Mouse (Mus musculus): Measurements from ENCODE around the gene Gsta2. TPM values are rescaled to one million over a fixed set of nuclear protein-coding genes. Genes with fewer than 3 reads are reported as not detected.
"Not testable (repeated sequence)": the region's sequence is repeated elsewhere in the genome, so short reads cannot be mapped to it uniquely, and the experiment has no call there.

Gene Gsta2
- total RNA-seq, 2 experiments from 2014 or later: 0.45 to 1.2 TPM

GRCm38 (mm10) chr9:78368671-78369293 lies 13.2 kb upstream of the Gsta2 start:
- DNase-seq (ENCODE audit: low spot score): no peak
- intact Hi-C loops (cut with DNase I): no loop called here

- DNase-seq (ENCODE audit: low spot score); intact Hi-C loops (cut with DNase I): not testable (repeated sequence)
Observed at GRCm38 (mm10) chr9:78367959-78368358, 12.4 kb upstream of the Gsta2 start, which contains the start of gene Dppa5a. Gene Dppa5a, minus strand, starts transcription at chr9:78368177.

GRCm38 (mm10) chr9:78365850-78366544 lies 10.4 kb upstream of the Gsta2 start:
- DNase-seq (ENCODE audit: low spot score): no peak

GRCm38 (mm10) chr9:78364701-78365100 lies 9.1 kb upstream of the Gsta2 start:
- no peak for DNase-seq (ENCODE audit: low spot score)
- intact Hi-C loops (cut with DNase I): no loop called here

More at GRCm38 (mm10) chr9:78365850-78366544, 10.4 kb upstream of the Gsta2 start:
- intact Hi-C loops (cut with DNase I): no loop called here

- DNase-seq (ENCODE audit: low spot score): no peak
- intact Hi-C loops (cut with DNase I): no loop called here
Observed at GRCm38 (mm10) chr9:78363374-78363773, 7.8 kb upstream of the Gsta2 start.

- intact Hi-C loops (cut with DNase I): no loop called here
- no peak for DNase-seq (ENCODE audit: low spot score)
Observed at GRCm38 (mm10) chr9:78360484-78360872, 4.9 kb upstream of the Gsta2 start.

GRCm38 (mm10) chr9:78359750-78360483 lies 4.3 kb upstream of the Gsta2 start:
- intact Hi-C loops (cut with DNase I): loop anchor here (2.0 kb wide), 1 partner anchor 193 kb away; no protein-coding TSS in a partner anchor
- DNase-seq (ENCODE audit: low spot score): no peak

GRCm38 (mm10) chr9:78358053-78358452 lies 2.5 kb upstream of the Gsta2 start:
- intact Hi-C loops (cut with DNase I): loop anchor here (2.0 kb wide), 1 partner anchor 195 kb away; no protein-coding TSS in a partner anchor
- peak; percentile 5 for DNase-seq (ENCODE audit: low spot score)

- DNase-seq (ENCODE audit: low spot score): no peak
- intact Hi-C loops (cut with DNase I): no loop called here
Observed at GRCm38 (mm10) chr9:78354665-78355578, 666 bp downstream of the Gsta2 start.

- intact Hi-C loops (cut with DNase I): no loop called here
- no peak for DNase-seq (ENCODE audit: low spot score)
Observed at GRCm38 (mm10) chr9:78351504-78352220, 3.9 kb downstream of the Gsta2 start.

GRCm38 (mm10) chr9:78350007-78350406 lies 5.6 kb downstream of the Gsta2 start:
- intact Hi-C loops (cut with DNase I); DNase-seq (ENCODE audit: low spot score): not testable (repeated sequence)

GRCm38 (mm10) chr9:78349141-78349540 lies 6.4 kb downstream of the Gsta2 start:
- not testable (repeated sequence) for DNase-seq (ENCODE audit: low spot score)
- intact Hi-C loops (cut with DNase I): loop anchor here (10.0 kb wide), 1 partner anchor 54 kb away; no protein-coding TSS in a partner anchor

- intact Hi-C loops (cut with DNase I): loop anchor here (10.0 kb wide), 1 partner anchor 54 kb away; no protein-coding TSS in a partner anchor
Observed at GRCm38 (mm10) chr9:78348206-78349004, 7.2 kb downstream of the Gsta2 start.

GRCm38 (mm10) chr9:78347004-78347403 lies 8.6 kb downstream of the Gsta2 start:
- intact Hi-C loops (cut with DNase I): loop anchor here (10.0 kb wide), 1 partner anchor 52 kb away; no protein-coding TSS in a partner anchor
- no peak for DNase-seq (ENCODE audit: low spot score)

More at GRCm38 (mm10) chr9:78348206-78349004, 7.2 kb downstream of the Gsta2 start:
- DNase-seq (ENCODE audit: low spot score): not testable (repeated sequence)

- not testable (repeated sequence) for DNase-seq (ENCODE audit: low spot score)
- intact Hi-C loops (cut with DNase I): loop anchor here (10.0 kb wide), 1 partner anchor 50 kb away; no protein-coding TSS in a partner anchor
Observed at GRCm38 (mm10) chr9:78345235-78345634, 10.4 kb downstream of the Gsta2 start.

GRCm38 (mm10) chr9:78343055-78343454 lies 12.5 kb downstream of the Gsta2 start:
- not testable (repeated sequence) for DNase-seq (ENCODE audit: low spot score)
- intact Hi-C loops (cut with DNase I): loop anchor here (10.0 kb wide), 1 partner anchor 48 kb away; no protein-coding TSS in a partner anchor

- intact Hi-C loops (cut with DNase I): loop anchor here (10.0 kb wide), 1 partner anchor 48 kb away; no protein-coding TSS in a partner anchor
- not testable (repeated sequence) for DNase-seq (ENCODE audit: low spot score)
Observed at GRCm38 (mm10) chr9:78342494-78342893, 13.1 kb downstream of the Gsta2 start.
